Mouse (Mus musculus) liver, adult 2 months (tissue): Measurements from ENCODE around the gene Arhgdib. TPM values are rescaled to one million over a fixed set of nuclear protein-coding genes. Genes with fewer than 3 reads are reported as not detected.
A peak's percentile ranks its signal among the peaks of the same experiment; 100 is the strongest.

Experiments used
- DNase-seq: peaks from one replicate; pipeline ENCODE4 v3.0.0-alpha.2; 2011; ENCODE audit warnings: low read depth, low spot score; ENCODE audit errors: extremely low read depth
- H3K27ac ChIP-seq: fragments of 200-500 bp; replicated peaks from 2 replicates; pipeline ENCODE4 v1.5.1; 2012; ENCODE audit warnings: low read depth, mild to moderate bottlenecking, control low read depth, inconsistent platforms, low read length; ENCODE audit not compliant: insufficient read depth
- H3K27me3 ChIP-seq: fragments of 200-500 bp; 2 replicates; pipeline ENCODE4 v1.6.1; 2012; ENCODE audit warnings: mild to moderate bottlenecking, moderate library complexity, low read length, inconsistent platforms; ENCODE audit not compliant: control insufficient read depth, insufficient read depth
- H3K36me3 ChIP-seq: fragments of 200-500 bp; 2 replicates; pipeline ENCODE4 v1.6.1; 2012; ENCODE audit warnings: low read length, inconsistent platforms; ENCODE audit not compliant: control insufficient read depth, insufficient read depth
- H3K4me1 ChIP-seq: fragments of 200-500 bp; 2 replicates; pipeline ENCODE4 v1.6.1; 2011; ENCODE audit warnings: low read length; ENCODE audit not compliant: control insufficient read depth, insufficient read depth
- H3K4me3 ChIP-seq: fragments of 200-500 bp; 2 replicates; pipeline ENCODE4 v1.5.1; 2011; ENCODE audit warnings: low read depth, mild to moderate bottlenecking, control low read depth, low read length, moderate library complexity; ENCODE audit not compliant: insufficient read depth
- H3K79me2 ChIP-seq: fragments of 200-500 bp; 2 replicates; pipeline ENCODE4 v1.6.1; 2012; ENCODE audit warnings: inconsistent platforms, mild to moderate bottlenecking, low read length, moderate library complexity; ENCODE audit not compliant: control insufficient read depth, insufficient read depth
- H3K9ac ChIP-seq: fragments of 200-500 bp; 2 replicates; pipeline ENCODE4 v1.6.1; 2012; ENCODE audit warnings: low read depth, mild to moderate bottlenecking, control low read depth, inconsistent platforms, low read length
- CTCF ChIP-seq: fragments of 200-500 bp; IDR thresholded peaks from 2 replicates; pipeline ENCODE4 v1.5.1; 2011; ENCODE audit warnings: low read depth, low read length, control low read depth
- POLR2A ChIP-seq: fragments of 200-500 bp; IDR thresholded peaks from 2 replicates; pipeline ENCODE4 v1.6.1; 2011; ENCODE audit warnings: low read length, control low read depth; ENCODE audit not compliant: insufficient read depth; ENCODE audit errors: extremely low read depth
- WGBS: fragments of 180-500 bp; shearing (Covaris S2); methylation state at CpG from one replicate; pipeline ENCODE4 v1.1.7; 2018; 5-methylcytosine and 5-hydroxymethylcytosine counted together
- polyA plus RNA-seq: library from polyadenylated mRNA; depleted of rRNA; stranded (reverse); fragments of >200 nt; gene quantifications from 2 replicates; pipeline ENCODE4 v1.2.3, GENCODE M21; 2012
- total RNA-seq: library from RNA; depleted of rRNA; stranded (reverse); fragments of >200 nt; gene quantifications from 2 replicates; pipeline ENCODE4 v1.2.3, GENCODE M21; 2014

Arhgdib gene
- total and polyA plus RNA-seq, 2 experiments = 5.3 to 11.9 TPM

DNA sequence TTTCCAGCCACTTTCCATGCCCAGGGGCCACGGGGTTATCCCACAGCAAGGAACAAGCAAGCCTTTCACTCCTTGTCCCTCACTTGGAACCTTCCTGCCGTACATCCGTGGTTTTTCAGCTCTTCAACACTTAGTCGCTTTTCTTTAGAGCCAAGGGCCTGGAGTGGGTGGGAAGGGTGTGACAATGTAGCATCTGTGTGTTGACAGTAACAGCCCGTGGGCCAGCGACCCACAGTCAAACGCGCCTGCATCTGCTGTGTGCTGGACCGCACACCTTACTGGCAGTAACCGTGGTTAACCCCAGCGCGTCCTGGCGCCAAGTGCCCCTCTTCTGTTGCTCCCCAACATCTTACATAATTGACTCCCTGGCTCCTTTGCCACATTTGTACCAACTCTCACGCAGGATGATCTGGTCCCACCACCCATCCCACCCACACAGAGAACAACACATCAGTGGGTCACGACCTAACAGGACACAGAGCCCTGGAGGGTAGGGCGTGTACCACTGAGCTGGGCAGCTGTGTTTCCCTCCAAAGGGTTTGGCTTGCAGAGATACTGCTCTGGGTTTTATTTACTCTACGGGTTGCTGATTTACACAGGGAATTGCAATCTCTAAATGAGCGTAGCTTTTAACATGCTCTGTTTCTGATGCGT, 35.3 kb downstream of the Arhgdib start:
- H3K4me3 ChIP-seq = no peak overlapping the region
- no peaks in the 10 kb centered on the region for H3K36me3 ChIP-seq
- H3K27me3 ChIP-seq = no peaks in the 10 kb centered on the region
- TF ChIP-seq CTCF (no peak), POLR2A (no peak)
- peak overlapping the region; percentile 18 for H3K27ac ChIP-seq
- peaks cover 6% of the 10 kb centered on the region; the same call in 1 of the 2 replicates for H3K4me1 ChIP-seq
- WGBS = 43% methylated on average over 19 of the region's 19 CpGs
- no peak for DNase-seq
- no peak overlapping the region for H3K9ac ChIP-seq
- no peaks in the 10 kb centered on the region for H3K79me2 ChIP-seq

- DNase-seq = no peak
- H3K4me3 ChIP-seq = no peak overlapping the region
- no peak overlapping the region for H3K9ac ChIP-seq
- no peak for TF ChIP-seq CTCF
- no peak for TF ChIP-seq POLR2A
- H3K79me2 ChIP-seq = no peaks in the 10 kb centered on the region
- no peak overlapping the region for H3K27ac ChIP-seq
- 74% methylated on average over 8 of the region's 8 CpGs for WGBS
- peaks cover 6% of the 10 kb centered on the region; the same call in 1 of the 2 replicates for H3K4me1 ChIP-seq
- H3K36me3 ChIP-seq = no peaks in the 10 kb centered on the region
- no peaks in the 10 kb centered on the region for H3K27me3 ChIP-seq
These were observed 37.7 kb downstream of the Arhgdib start for GRCm38 (mm10) chr6:136903885-136904470.

GRCm38 (mm10) chr6:136902527-136902926, 39.2 kb downstream of the Arhgdib start:
- TF ChIP-seq CTCF (no peak), POLR2A (no peak)
- Histone ChIP-seq H3K27me3 (no peaks in the 10 kb centered on the region), H3K27ac (no peak overlapping the region), H3K9ac (no peak overlapping the region), H3K79me2 (no peaks in the 10 kb centered on the region), H3K4me1 (peaks cover 6% of the 10 kb centered on the region; the same call in 1 of the 2 replicates), H3K4me3 (no peak overlapping the region), H3K36me3 (no peaks in the 10 kb centered on the region)
- WGBS = 87% methylated on average over 9 of the region's 9 CpGs
- no peak for DNase-seq

DNA sequence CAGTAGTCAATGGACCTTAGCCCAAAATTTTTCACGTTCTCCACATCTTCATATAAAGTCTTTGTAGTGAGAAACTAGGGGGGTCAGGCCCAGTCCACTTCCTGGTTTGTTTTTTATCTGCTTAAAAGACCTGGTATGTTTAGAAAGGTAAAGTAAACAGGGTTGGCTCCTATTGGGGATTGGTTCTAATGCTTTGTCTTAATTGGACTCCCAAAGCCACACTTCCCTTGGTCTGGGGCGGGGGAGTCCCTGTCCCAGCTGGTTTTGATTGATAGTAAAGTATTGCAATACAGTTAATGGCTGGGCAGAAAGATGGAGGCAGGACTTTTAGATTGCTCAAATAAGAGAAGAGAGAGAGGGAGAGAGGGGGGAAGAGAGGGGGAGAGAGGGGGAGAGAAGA, 40.7 kb downstream of the Arhgdib start:
- Histone ChIP-seq H3K9ac (no peak overlapping the region), H3K36me3 (no peaks in the 10 kb centered on the region), H3K79me2 (no peaks in the 10 kb centered on the region), H3K27me3 (no peaks in the 10 kb centered on the region), H3K27ac (no peak overlapping the region), H3K4me1 (no peaks in the 10 kb centered on the region; the same call in 1 of the 2 replicates), H3K4me3 (no peak overlapping the region)
- 82% methylated on average over 2 of the region's 2 CpGs for WGBS
- DNase-seq = no peak
- TF ChIP-seq CTCF (no peak), POLR2A (no peak)

DNA sequence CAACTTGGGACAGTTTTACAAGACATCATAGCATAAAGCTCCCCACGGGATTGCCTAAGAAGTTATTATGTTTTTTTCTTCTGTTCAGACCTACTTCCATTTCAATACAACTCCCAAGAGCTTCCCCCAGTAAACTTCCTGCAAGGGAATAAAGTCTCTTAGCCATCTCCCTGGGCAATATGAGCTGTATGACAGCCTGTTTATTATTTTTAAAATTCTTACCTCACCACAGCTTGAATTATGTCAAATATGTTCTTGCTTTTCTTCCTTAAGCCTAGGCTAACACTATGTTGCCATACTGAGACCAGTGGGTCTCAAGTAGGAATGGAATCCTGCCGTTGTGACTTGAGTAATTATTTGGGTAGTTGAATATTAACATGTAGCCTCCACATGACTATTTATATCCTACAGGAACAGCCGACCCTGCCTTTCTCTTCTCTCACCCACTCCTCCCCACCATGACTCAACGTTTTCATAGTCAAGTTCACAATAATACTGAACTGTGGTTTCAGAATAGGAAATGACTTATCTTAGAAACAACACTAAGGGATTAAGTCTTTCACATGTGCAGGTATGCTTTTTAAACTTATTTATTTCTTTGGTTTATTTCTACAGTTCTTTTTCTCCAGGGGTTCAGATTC, 41.2 kb downstream of the Arhgdib start:
- no peaks in the 10 kb centered on the region for H3K27me3 ChIP-seq
- TF ChIP-seq POLR2A = no peak
- no peak for TF ChIP-seq CTCF
- no peaks in the 10 kb centered on the region; the same call in 1 of the 2 replicates for H3K4me1 ChIP-seq
- no peak overlapping the region for H3K27ac ChIP-seq
- no peaks in the 10 kb centered on the region for H3K79me2 ChIP-seq
- no peak overlapping the region for H3K9ac ChIP-seq
- no peak for DNase-seq
- H3K36me3 ChIP-seq = no peaks in the 10 kb centered on the region
- WGBS = 30% methylated on average over 4 of the region's 4 CpGs
- H3K4me3 ChIP-seq = no peak overlapping the region

GRCm38 (mm10) chr6:136898954-136899353, 42.7 kb downstream of the Arhgdib start:
- no peak for DNase-seq

More at GRCm38 (mm10) chr6:136898954-136899353, 42.7 kb downstream of the Arhgdib start:
- H3K4me3 ChIP-seq = no peak overlapping the region
- no peaks in the 10 kb centered on the region for H3K79me2 ChIP-seq
- H3K36me3 ChIP-seq = no peaks in the 10 kb centered on the region
- 78% methylated on average over 2 of the region's 2 CpGs for WGBS
- no peaks in the 10 kb centered on the region for H3K27me3 ChIP-seq
- H3K9ac ChIP-seq = no peak overlapping the region
- H3K27ac ChIP-seq = no peak overlapping the region
- no peak for TF ChIP-seq POLR2A
- TF ChIP-seq CTCF = no peak
- peaks cover 2% of the 10 kb centered on the region for H3K4me1 ChIP-seq
